Mouse (Mus musculus) midbrain, embryonic 15.5 days (tissue): ENCODE results near the gene Adgrd1. TPM values are rescaled to one million over a fixed set of nuclear protein-coding genes. Genes with fewer than 3 reads are reported as not detected.

Experiments used
- ATAC-seq: fragments of 200-750 bp; cut with Nextera tagmentation; replicated peaks from 2 replicates; pipeline ENCODE4 v1.8.0; 2017; ENCODE audit warnings: moderate TSS enrichment
- H3K27ac ChIP-seq: fragments of 300-500 bp; sonication (generic); 2 replicates; pipeline ENCODE4 v1.5.1; 2015; ENCODE audit warnings: mild to moderate bottlenecking, inconsistent platforms
- H3K27me3 ChIP-seq: fragments of 300-500 bp; sonication (generic); replicated peaks from 2 replicates; pipeline ENCODE4 v1.6.1; 2015; ENCODE audit warnings: inconsistent platforms
- H3K36me3 ChIP-seq: fragments of 300-500 bp; sonication (generic); replicated peaks from 2 replicates; pipeline ENCODE4 v1.6.1; 2015; ENCODE audit warnings: inconsistent platforms
- H3K4me1 ChIP-seq: fragments of 300-500 bp; sonication (generic); 2 replicates; pipeline ENCODE4 v1.6.1; 2015; ENCODE audit warnings: inconsistent platforms
- H3K4me2 ChIP-seq: fragments of 300-500 bp; sonication (generic); 2 replicates; pipeline ENCODE4 v1.6.1; 2015; ENCODE audit warnings: inconsistent platforms, mild to moderate bottlenecking, moderate library complexity
- H3K4me3 ChIP-seq: fragments of 300-500 bp; sonication (generic); 2 replicates; pipeline ENCODE4 v1.5.1; 2015; ENCODE audit warnings: mild to moderate bottlenecking, inconsistent platforms
- H3K9ac ChIP-seq: fragments of 300-500 bp; sonication (generic); 2 replicates; pipeline ENCODE4 v1.6.1; 2015; ENCODE audit warnings: mild to moderate bottlenecking, inconsistent platforms
- H3K9me3 ChIP-seq: fragments of 300-500 bp; sonication (generic); 2 replicates; pipeline ENCODE4 v1.6.1; 2016; ENCODE audit warnings: inconsistent platforms
- WGBS: fragments of 180-500 bp; shearing (Covaris S2); methylation state at CpG from one replicate; pipeline ENCODE4 v1.1.7; 2015; ENCODE audit warnings: mixed read lengths; 5-methylcytosine and 5-hydroxymethylcytosine counted together
- polyA plus RNA-seq: library from polyadenylated mRNA; unstranded; fragments of >200 nt; fragmentation: Nextera tagmentation; extraction: Ambion mirVana; gene quantifications from 2 replicates; pipeline ENCODE4 v1.2.1, GENCODE M21; 2015

Adgrd1 gene
- polyA plus RNA-seq, 1 experiment from 2014 or later = 0.18 TPM

DNA sequence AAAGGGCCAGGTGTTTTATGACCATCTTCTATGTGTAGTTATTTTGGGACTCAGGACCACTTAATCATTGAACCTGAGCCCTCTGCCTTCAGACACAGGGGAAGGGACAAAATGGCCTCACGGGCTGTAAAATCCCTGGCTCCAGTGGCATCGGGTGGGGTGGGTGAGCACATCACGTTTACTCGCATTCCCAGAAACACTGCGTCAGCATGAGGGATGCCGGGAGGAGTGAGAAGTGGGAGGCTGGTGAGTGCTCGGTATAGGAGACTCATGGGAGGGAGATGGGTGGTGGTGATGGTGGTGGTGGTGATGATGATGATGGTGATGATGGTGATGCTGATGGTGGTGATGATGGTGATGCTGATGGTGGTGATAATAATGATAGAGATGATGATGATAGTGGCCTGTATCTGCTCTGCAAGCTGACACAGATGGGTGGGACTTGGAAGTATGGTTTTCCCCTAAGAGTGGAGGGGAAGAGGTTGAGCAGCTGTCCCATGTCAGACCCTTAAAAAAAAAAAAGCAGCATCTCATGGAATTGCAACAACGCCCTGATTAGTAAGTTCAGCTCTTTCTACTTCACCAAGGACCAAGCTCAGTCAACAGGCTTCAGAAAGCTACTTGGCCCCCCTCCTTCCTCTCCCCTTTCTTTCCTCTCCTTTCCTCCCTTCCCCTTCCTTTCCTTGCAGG, 29.9 kb upstream of the Adgrd1 start:
- H3K4me3 ChIP-seq = no peak overlapping the region
- peaks cover 4% of the 10 kb centered on the region; the same call in 1 of the 2 replicates for H3K27me3 ChIP-seq
- no peak for ATAC-seq
- no peaks in the 10 kb centered on the region for H3K36me3 ChIP-seq
- WGBS = 93% methylated on average over 8 of the region's 8 CpGs
- H3K9me3 ChIP-seq = no peaks in the 10 kb centered on the region
- H3K4me2 ChIP-seq = no peak overlapping the region
- H3K4me1 ChIP-seq = peaks cover 9% of the 10 kb centered on the region; the same call in 1 of the 2 replicates
- H3K9ac ChIP-seq = no peak overlapping the region
- no peak overlapping the region for H3K27ac ChIP-seq

DNA sequence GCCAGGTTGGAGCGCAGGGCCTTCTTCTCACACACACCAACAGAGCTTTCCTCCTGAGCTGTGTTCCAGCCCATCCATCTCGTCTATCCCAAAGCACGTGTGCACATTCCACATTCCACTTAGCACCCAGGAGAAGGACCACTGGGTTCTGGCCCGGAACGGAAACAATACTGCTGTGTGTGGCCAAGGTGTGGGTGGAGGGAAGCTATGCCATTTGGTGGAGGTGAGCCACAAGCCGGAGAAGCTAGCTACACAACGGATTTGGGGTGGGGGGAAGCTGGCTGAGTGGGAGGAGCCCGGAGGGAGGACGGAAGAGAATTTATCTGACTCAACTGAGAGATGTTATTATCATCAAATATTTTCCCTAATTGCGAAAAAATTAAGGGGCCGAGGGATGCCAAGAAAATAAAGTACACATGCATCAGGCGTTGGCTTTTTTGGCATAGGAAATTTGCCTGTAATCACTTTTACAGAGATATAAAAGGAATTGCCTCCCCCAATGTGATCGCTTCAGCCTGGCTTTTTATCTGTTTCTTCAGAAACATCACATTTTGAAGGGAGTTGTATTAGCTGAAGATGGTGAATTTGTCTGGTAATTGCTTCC, 29.2 kb upstream of the Adgrd1 start:
- 84% methylated on average over 13 of the region's 13 CpGs for WGBS
- Histone ChIP-seq H3K4me1 (peaks cover 9% of the 10 kb centered on the region; the same call in 1 of the 2 replicates), H3K27me3 (peaks cover 4% of the 10 kb centered on the region; the same call in 1 of the 2 replicates), H3K4me3 (no peak overlapping the region), H3K9me3 (no peaks in the 10 kb centered on the region), H3K27ac (no peak overlapping the region), H3K36me3 (no peaks in the 10 kb centered on the region), H3K9ac (no peak overlapping the region), H3K4me2 (no peak overlapping the region)
- no peak for ATAC-seq

DNA sequence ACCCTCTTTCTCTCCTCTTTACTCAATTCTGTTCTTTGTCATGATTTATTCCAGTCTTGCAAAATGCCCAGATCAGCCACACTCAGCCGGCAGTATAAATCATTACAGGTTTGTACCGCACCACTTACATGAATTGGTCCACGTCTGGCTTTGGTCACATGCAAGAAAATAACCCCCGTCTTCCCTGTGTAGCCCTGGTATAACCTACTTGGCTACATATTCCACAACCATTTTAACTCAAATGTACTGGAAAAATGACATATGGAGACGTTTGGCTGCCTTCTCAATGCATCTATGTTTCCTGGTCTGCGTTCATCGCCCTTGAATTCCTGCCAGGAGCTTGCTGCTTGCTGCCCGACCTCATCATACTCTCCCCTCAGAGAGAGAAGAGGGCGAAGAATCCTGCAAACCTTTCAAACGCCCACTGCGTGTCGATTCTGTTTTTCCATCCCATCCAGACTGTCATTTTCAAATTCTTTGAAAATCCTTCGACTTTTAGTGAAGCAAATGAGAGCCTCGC, 24.7 kb upstream of the Adgrd1 start:
- WGBS = 73% methylated on average over 14 of the region's 14 CpGs
- Histone ChIP-seq H3K27ac (no peak overlapping the region), H3K36me3 (no peaks in the 10 kb centered on the region), H3K9ac (no peak overlapping the region), H3K4me3 (no peak overlapping the region), H3K4me1 (no peaks in the 10 kb centered on the region), H3K27me3 (no peaks in the 10 kb centered on the region), H3K9me3 (no peaks in the 10 kb centered on the region), H3K4me2 (no peak overlapping the region)
- ATAC-seq = no peak

DNA sequence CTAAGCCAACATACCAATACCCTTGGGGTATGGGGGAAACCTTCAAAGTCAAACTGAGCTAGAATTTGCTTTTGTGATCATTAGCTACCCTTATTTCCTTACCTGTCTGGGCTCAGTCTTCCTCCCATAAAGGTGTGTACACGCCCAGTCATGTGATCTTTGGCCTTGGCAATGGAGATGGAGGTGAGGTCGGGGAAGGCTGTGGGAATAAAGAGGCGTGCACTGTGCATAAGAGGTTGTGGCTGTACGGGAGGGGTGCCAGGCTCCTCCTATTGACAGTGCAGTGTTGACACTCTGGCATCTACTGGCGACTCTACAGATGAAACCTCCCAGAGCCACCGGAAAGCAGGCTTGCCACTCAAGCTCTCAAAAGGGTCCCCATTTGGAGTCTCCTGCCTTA, 23.1 kb upstream of the Adgrd1 start:
- 82% methylated on average over 6 of the region's 6 CpGs for WGBS
- Histone ChIP-seq H3K36me3 (no peaks in the 10 kb centered on the region), H3K9ac (no peak overlapping the region), H3K27ac (no peak overlapping the region), H3K27me3 (no peaks in the 10 kb centered on the region), H3K9me3 (no peaks in the 10 kb centered on the region), H3K4me1 (no peaks in the 10 kb centered on the region), H3K4me3 (no peak overlapping the region), H3K4me2 (no peak overlapping the region)
- ATAC-seq = no peak

DNA sequence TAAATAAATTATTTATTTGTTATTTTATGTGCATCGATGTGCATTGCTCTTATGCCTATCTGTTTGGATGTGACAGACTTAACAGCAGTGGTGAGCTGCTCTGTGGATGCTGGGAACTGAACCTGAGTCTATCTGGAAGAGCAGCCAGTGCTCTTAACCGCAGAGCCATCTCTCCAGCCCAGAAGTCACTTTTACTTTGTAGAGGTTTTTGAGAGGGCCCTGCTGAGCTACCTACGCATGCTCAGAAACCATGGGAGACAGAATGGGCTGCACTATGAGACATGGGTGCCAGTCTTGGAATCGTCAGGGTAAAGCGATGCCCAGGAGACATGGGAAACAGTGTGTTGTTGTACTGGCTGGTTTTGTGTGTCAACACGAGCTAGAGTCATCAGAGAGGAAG, 20.5 kb upstream of the Adgrd1 start:
- H3K27ac ChIP-seq = no peak overlapping the region
- WGBS = 86% methylated on average over 6 of the region's 6 CpGs

DNA sequence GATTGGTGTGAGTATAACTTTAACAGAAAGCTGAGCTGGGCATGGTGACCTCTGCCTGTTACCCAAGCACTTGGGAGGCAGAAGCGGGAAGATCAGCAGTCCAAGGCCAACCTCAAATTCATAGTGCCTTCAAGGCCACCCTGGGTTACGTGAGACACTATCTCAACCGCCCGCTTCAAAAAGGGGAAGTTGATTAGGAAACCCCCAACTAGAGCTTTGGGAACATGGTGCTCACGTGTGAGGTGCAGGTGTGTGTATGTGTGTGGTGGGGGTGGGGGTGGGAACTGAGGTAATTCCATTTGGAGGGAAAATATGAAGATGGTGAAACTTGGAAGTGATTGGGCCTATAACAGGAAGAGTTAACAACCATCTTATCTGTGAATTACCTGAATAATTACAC, 19.3 kb upstream of the Adgrd1 start:
- Histone ChIP-seq H3K4me3 (no peak overlapping the region), H3K36me3 (no peaks in the 10 kb centered on the region), H3K4me1 (no peaks in the 10 kb centered on the region), H3K27ac (no peak overlapping the region), H3K4me2 (no peak overlapping the region), H3K9me3 (no peaks in the 10 kb centered on the region), H3K27me3 (no peaks in the 10 kb centered on the region), H3K9ac (no peak overlapping the region)
- 91% methylated on average over 5 of the region's 5 CpGs for WGBS
- ATAC-seq = no peak

More for the DNA sequence above, 20.5 kb upstream of the Adgrd1 start:
- Histone ChIP-seq H3K9me3 (no peaks in the 10 kb centered on the region), H3K4me2 (no peak overlapping the region), H3K9ac (no peak overlapping the region), H3K36me3 (no peaks in the 10 kb centered on the region), H3K27me3 (no peaks in the 10 kb centered on the region), H3K4me1 (no peaks in the 10 kb centered on the region), H3K4me3 (no peak overlapping the region)
- no peak for ATAC-seq

DNA sequence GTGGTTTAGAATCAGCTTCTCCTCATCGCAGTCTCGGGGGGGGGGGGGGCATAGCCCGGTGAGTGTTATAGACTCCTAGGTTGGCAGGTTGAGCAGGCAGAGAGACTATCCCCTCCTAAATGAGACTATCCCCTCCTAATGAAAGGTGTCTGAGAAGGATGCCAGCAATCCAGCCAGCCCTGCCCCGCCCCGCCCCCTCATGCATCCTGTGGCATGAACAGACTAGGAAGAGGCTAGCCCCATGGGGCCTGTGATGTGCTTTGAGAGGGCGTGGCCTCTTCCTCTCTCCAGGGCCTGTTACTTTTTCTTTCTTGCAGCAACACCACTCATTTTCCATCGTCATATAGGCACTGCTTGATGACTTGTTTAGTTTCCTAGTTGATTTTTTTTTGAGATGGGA, 15.0 kb upstream of the Adgrd1 start:
- Histone ChIP-seq H3K9me3 (no peaks in the 10 kb centered on the region), H3K4me3 (no peak overlapping the region), H3K27me3 (no peaks in the 10 kb centered on the region), H3K4me1 (no peaks in the 10 kb centered on the region), H3K4me2 (no peak overlapping the region), H3K27ac (no peak overlapping the region), H3K9ac (no peak overlapping the region), H3K36me3 (no peaks in the 10 kb centered on the region)
- 82% methylated on average over 7 of the region's 7 CpGs for WGBS
- no peak for ATAC-seq

DNA sequence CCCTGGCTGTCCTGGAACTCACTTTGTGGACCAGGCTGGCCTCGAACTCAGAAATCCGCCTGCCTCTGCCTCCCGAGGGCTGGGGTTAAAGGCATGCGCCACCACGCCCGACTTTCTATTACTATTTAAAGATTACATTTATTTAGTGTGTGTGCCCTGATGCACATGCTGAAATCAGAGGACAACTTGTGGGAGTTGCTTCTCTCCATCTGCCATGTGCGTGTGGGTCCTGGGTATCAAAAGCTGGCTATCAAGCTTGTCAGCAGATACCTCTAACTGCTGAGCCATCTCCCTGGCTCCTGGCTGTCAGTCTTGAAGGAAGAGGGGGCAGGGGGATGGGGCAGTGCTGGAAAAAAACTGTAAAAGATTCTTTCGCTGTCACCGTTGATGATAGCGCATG, 11.4 kb upstream of the Adgrd1 start:
- 84% methylated on average over 10 of the region's 10 CpGs for WGBS
- no peaks in the 10 kb centered on the region for H3K27me3 ChIP-seq
- no peak for ATAC-seq

DNA sequence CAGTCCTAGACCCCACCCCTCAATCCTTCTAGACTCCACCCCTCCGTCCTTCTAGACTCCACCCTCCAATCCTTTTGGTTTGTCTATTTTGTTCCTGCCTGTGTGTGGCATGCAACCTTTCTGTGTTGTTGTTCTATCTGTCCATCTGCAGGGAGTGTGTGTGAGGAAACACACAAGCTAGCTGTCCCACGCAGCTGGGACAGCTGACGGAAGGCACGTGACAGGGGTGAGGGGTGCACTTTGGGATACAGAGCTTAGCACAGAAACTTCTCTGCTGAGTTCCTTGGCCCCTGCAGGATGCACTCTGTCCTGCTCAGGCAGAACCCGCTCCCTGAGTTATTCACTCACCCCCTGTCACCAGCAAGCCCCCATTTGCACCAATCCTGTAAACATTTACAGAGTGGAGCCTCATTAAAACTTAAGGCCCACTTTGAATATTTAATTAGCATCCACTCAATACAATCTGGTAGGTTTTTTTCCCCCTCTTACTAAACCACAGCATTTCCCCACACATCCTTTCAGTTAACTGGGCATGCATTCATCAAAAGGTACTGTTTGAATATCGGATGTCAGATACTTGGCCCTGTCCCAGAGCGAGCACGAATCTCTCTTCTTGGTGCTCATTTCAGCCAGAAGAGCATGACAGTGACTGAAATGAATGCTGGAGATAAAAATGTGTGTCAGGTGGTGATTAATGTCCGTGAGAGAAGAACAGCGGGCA, 4.0 kb upstream of the Adgrd1 start:
- H3K36me3 ChIP-seq = no peaks in the 10 kb centered on the region
- H3K27me3 ChIP-seq = no peaks in the 10 kb centered on the region
- no peak overlapping the region for H3K9ac ChIP-seq
- H3K4me1 ChIP-seq = no peaks in the 10 kb centered on the region
- ATAC-seq = no peak
- no peak overlapping the region for H3K4me2 ChIP-seq
- 62% methylated on average over 10 of the region's 10 CpGs for WGBS
- H3K4me3 ChIP-seq = no peak overlapping the region
- H3K27ac ChIP-seq = no peak overlapping the region
- H3K9me3 ChIP-seq = no peaks in the 10 kb centered on the region

More for the DNA sequence above, 11.4 kb upstream of the Adgrd1 start:
- H3K36me3 ChIP-seq = no peaks in the 10 kb centered on the region
- H3K27ac ChIP-seq = no peak overlapping the region
- H3K9ac ChIP-seq = no peak overlapping the region
- H3K4me3 ChIP-seq = no peak overlapping the region
- H3K4me2 ChIP-seq = no peak overlapping the region
- no peaks in the 10 kb centered on the region for H3K9me3 ChIP-seq
- no peaks in the 10 kb centered on the region for H3K4me1 ChIP-seq

DNA sequence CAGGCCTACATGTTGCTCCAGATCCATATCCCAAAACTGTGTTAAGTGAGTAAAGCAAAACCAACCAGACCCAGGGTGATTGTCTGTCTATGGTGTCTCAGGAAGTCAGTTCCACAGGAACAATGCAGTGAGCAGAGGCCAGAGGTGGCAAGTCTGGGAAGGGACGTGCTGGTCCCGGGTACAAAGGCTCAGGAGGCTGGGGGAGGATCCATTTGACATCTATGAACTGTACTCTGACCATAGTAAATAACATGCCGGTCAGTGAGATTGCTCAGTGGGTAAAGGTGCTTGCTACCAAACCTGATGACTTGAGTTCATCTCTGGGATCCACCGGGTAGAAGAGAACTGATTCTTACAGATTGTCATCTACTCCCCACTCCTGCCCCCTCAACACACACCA, 3.4 kb upstream of the Adgrd1 start:
- Histone ChIP-seq H3K4me1 (no peaks in the 10 kb centered on the region), H3K27me3 (no peaks in the 10 kb centered on the region), H3K4me3 (no peak overlapping the region), H3K36me3 (no peaks in the 10 kb centered on the region), H3K27ac (no peak overlapping the region), H3K9me3 (no peaks in the 10 kb centered on the region), H3K4me2 (no peak overlapping the region), H3K9ac (no peak overlapping the region)
- WGBS = 77% methylated on average over 4 of the region's 4 CpGs
- no peak for ATAC-seq

DNA sequence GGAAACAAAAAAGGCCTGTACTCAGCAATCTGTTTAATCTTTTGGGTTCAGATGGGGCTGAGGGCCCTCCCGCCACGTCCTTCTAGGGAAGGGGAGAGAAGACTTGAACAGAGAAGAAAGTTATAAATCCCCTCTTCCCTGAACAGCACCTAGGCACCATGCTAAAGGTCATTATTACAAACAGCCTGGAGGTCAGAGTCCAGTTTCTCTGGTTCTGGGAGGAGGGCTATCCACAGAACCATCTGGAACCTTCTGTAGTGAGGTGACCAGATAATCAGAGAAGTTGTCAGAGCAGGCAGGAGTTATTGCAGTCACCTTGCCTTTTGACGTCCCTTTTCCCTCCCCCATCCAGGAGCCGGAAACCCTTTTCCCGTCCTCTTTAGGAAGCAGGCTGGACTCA, 2.3 kb upstream of the Adgrd1 start:
- no peak overlapping the region for H3K27ac ChIP-seq
- 74% methylated on average over 5 of the region's 5 CpGs for WGBS
- H3K4me3 ChIP-seq = no peak overlapping the region
- ATAC-seq = no peak
- H3K36me3 ChIP-seq = no peaks in the 10 kb centered on the region
- H3K9me3 ChIP-seq = no peaks in the 10 kb centered on the region
- no peak overlapping the region for H3K9ac ChIP-seq
- H3K4me2 ChIP-seq = no peak overlapping the region
- no peaks in the 10 kb centered on the region for H3K27me3 ChIP-seq
- no peaks in the 10 kb centered on the region for H3K4me1 ChIP-seq

DNA sequence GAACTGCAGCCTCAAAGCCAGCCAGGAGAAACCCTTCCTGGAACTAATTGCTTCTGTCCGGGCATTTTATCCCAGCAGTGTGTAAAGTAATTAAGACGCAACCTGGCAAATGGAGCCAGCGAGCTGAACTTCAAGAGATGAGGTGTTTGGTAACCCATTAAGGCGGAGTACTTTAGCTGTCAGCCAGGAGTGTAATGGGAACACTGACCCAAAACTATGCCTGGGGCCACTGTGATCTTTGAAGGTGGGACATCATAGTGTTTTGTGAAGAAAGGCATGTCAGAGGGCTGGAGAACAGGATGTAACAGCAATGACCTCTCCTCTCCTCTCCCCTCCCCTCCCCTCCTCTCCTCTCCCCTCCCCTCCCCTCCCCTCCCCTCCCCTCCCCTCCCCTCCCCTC, 7.5 kb downstream of the Adgrd1 start:
- 45% methylated on average over 4 of the region's 4 CpGs for WGBS
- ATAC-seq = no peak

More for the DNA sequence above, 7.5 kb downstream of the Adgrd1 start:
- H3K9me3 ChIP-seq = no peaks in the 10 kb centered on the region
- H3K27me3 ChIP-seq = no peaks in the 10 kb centered on the region
- H3K4me2 ChIP-seq = no peak overlapping the region
- H3K36me3 ChIP-seq = no peaks in the 10 kb centered on the region
- H3K9ac ChIP-seq = no peak overlapping the region
- no peak overlapping the region for H3K27ac ChIP-seq
- H3K4me3 ChIP-seq = no peak overlapping the region
- no peaks in the 10 kb centered on the region for H3K4me1 ChIP-seq
